In genomic region chr12:100520077-100520793, GRCm38 (mm10) we compare ENCODE assay signal across 8 mouse cellular contexts. TPM values are rescaled to one million over a fixed set of nuclear protein-coding genes. Genes with fewer than 3 reads are reported as not detected.
DNase-seq lines count a peak whose midpoint lies in the region; ATAC-seq and TF ChIP-seq lines count a peak whose summit lies in the region.

No protein-coding gene starts in this region.

- H3K27ac ChIP-seq in ES-Bruce4 (ENCODE audit: insufficient read depth, low read length): 0 out of 2 replicates have a peak overlapping the region, but pooled peaks have one; percentile 10
- peak overlapping the region; percentile 76 for H3K27ac ChIP-seq in forebrain, embryonic 13.5 days
- peak overlapping the region; percentile 93 for H3K27ac ChIP-seq in layer of hippocampus, adult 2 months

- TF ChIP-seq EP300 in ES-Bruce4 (IDR thresholded peaks at IDR 0.05; ENCODE audit: insufficient read depth, low read depth, low read length): no peak

- no peaks in the 10 kb centered on the region for H3K27me3 ChIP-seq in ES-Bruce4 (ENCODE audit: control insufficient read depth, insufficient read depth, low read length, poor library complexity, severe bottlenecking)
- no peaks in the 10 kb centered on the region for H3K27me3 ChIP-seq in forebrain, embryonic 13.5 days

- no peaks in the 10 kb centered on the region for H3K36me3 ChIP-seq in ES-Bruce4 (ENCODE audit: control insufficient read depth, insufficient read depth, low read length, poor library complexity, severe bottlenecking)
- H3K36me3 ChIP-seq in forebrain, embryonic 13.5 days (ENCODE audit: poor library complexity, severe bottlenecking): peaks cover 4% of the 10 kb centered on the region; the same call in 1 of the 2 replicates

- WGBS in forebrain, embryonic 13.5 days: under 1% methylated on average over 41 of the region's 76 CpGs

- intact Hi-C loops in heart, postnatal 25 days (cut with DNase I): loop anchor here (5.0 kb wide), 2 partner anchors 318 to 333 kb away; no protein-coding TSS in a partner anchor

- no peaks in the 10 kb centered on the region for H3K9me3 ChIP-seq in ES-Bruce4 (replicated peaks; ENCODE audit: control insufficient read depth, insufficient read depth, low read length, poor library complexity, severe bottlenecking)
- no peaks in the 10 kb centered on the region; the same call in 1 of the 2 replicates for H3K9me3 ChIP-seq in forebrain, embryonic 13.5 days (replicated peaks)

- peak overlapping the region; percentile 87 for H3K4me3 ChIP-seq in ES-Bruce4 (ENCODE audit: low read depth, low read length)
- peak overlapping the region; percentile 85 for H3K4me3 ChIP-seq in forebrain, embryonic 13.5 days
- H3K4me3 ChIP-seq in layer of hippocampus, adult 2 months: peak overlapping the region; percentile 80

- DNase-seq in brain, adult 2 months (ENCODE audit: low read depth, low spot score): peak; percentile 67
- DNase-seq in heart, postnatal 25 days (ENCODE audit: low spot score): peak; percentile 47
- DNase-seq in layer of hippocampus, adult 2 months (ENCODE audit: low spot score in 2 of 2): peak in 1 of 2 experiments; percentile 35
- peak; percentile 65 to 75 for DNase-seq in lung, postnatal 4 days
- DNase-seq in retina, postnatal 1 day: peak; percentile 72
- peak; percentile 53 for DNase-seq in urinary bladder, postnatal 14 days (ENCODE audit: low spot score)

- H3K4me2 ChIP-seq in forebrain, embryonic 13.5 days: peak overlapping the region; percentile 83

- peak overlapping the region; percentile 98 for H3K9ac ChIP-seq in ES-Bruce4 (ENCODE audit: low read depth, poor library complexity, severe bottlenecking)
- peak overlapping the region; percentile 93 for H3K9ac ChIP-seq in forebrain, embryonic 13.5 days

- no peak for TF ChIP-seq POLR2A in ES-Bruce4 (IDR thresholded peaks at IDR 0.05; ENCODE audit: insufficient read depth, low read length)

- TF ChIP-seq CTCF in ES-Bruce4 (IDR thresholded peaks at IDR 0.05; ENCODE audit: low read depth, low read length): no peak
- no peak for TF ChIP-seq CTCF in layer of hippocampus, adult 2 months (conservative IDR thresholded peaks at IDR 0.05)

- peak; percentile 80 for ATAC-seq in forebrain, embryonic 13.5 days

- H3K4me1 ChIP-seq in ES-Bruce4 (ENCODE audit: control insufficient read depth, insufficient read depth, low read length): peaks cover 17% of the 10 kb centered on the region
- H3K4me1 ChIP-seq in forebrain, embryonic 13.5 days: peaks cover 23% of the 10 kb centered on the region

RNA-seq across cellular contexts. Expression of gene Ttc7b, which starts 0.4 kb away (rescaled TPM):
- polyA plus RNA-seq in ES-Bruce4 (2011; ENCODE audit: insufficient read depth, insufficient read length, low read depth, missing spikeins): 56.0 and 61.1 TPM in 2 replicates
- polyA plus RNA-seq in forebrain, embryonic 13.5 days (2015; fragmentation: Nextera tagmentation; extraction: Ambion mirVana): 4.5 and 4.7 TPM in 2 replicates
- total RNA-seq in heart, postnatal 25 days (2021): 10 to 100 TPM; 78.9 to 81.0 TPM
- total RNA-seq in layer of hippocampus, adult 2 months (2021): 100 to 1,000 TPM; 173 to 184 TPM

Comparison
In these comparisons a context has a peak if more than half of its experiments do, and no peak if none do; other contexts are left out.
1. H3K27ac ChIP-seq: peak in every context shown above with its lines; median percentile 93 in layer of hippocampus, adult 2 months; 76 in forebrain, embryonic 13.5 days; 10 in ES-Bruce4.